Mouse (Mus musculus) embryonic facial prominence, embryonic 12.5 days (tissue): Measurements from ENCODE around the gene Ak4. TPM values are rescaled to one million over a fixed set of nuclear protein-coding genes. Genes with fewer than 3 reads are reported as not detected.

Source experiments
- ATAC-seq: fragments of 200-750 bp; cut with Nextera tagmentation; 2 replicates; pipeline ENCODE4 v1.8.0; 2017; ENCODE audit not compliant: insufficient number of reproducible peaks, insufficient read depth, low FRiP score, low TSS enrichment
- H3K27ac ChIP-seq: fragments of 300-500 bp; sonication (generic); 2 replicates; pipeline ENCODE4 v1.5.1; 2016; ENCODE audit warnings: mild to moderate bottlenecking
- H3K27me3 ChIP-seq: fragments of 300-500 bp; sonication (generic); 2 replicates; pipeline ENCODE4 v1.6.1; 2016; ENCODE audit warnings: mild to moderate bottlenecking, moderate library complexity
- H3K36me3 ChIP-seq: fragments of 300-500 bp; sonication (generic); 2 replicates; pipeline ENCODE4 v1.6.1; 2016; ENCODE audit warnings: mild to moderate bottlenecking
- H3K4me1 ChIP-seq: fragments of 300-500 bp; sonication (generic); 2 replicates; pipeline ENCODE4 v1.6.1; 2016
- H3K4me2 ChIP-seq: fragments of 300-500 bp; sonication (generic); replicated peaks from 2 replicates; pipeline ENCODE4 v1.6.1; 2016; ENCODE audit warnings: mild to moderate bottlenecking, moderate library complexity
- H3K4me3 ChIP-seq: fragments of 300-500 bp; sonication (generic); 2 replicates; pipeline ENCODE4 v1.5.1; 2016; ENCODE audit warnings: mild to moderate bottlenecking
- H3K9ac ChIP-seq: fragments of 300-500 bp; sonication (generic); 2 replicates; pipeline ENCODE4 v1.6.1; 2016; ENCODE audit warnings: mild to moderate bottlenecking, moderate library complexity
- H3K9me3 ChIP-seq: fragments of 300-500 bp; sonication (generic); 2 replicates; pipeline ENCODE4 v1.6.1; 2016; ENCODE audit warnings: mild to moderate bottlenecking, moderate library complexity
- WGBS: fragments of 180-500 bp; shearing (Covaris S2); methylation state at CpG from one replicate; pipeline ENCODE4 v1.1.7; 2016; 5-methylcytosine and 5-hydroxymethylcytosine counted together
- polyA plus RNA-seq: library from polyadenylated mRNA; unstranded; fragments of >200 nt; fragmentation: Nextera tagmentation; extraction: Ambion mirVana; gene quantifications from 2 replicates; pipeline ENCODE4 v1.2.1, GENCODE M21; 2016

Ak4 gene
- polyA plus RNA-seq, 1 experiment from 2014 or later = 11.4 TPM

- H3K9ac ChIP-seq = no peak overlapping the region
- no peaks in the 10 kb centered on the region for H3K4me1 ChIP-seq
- no peak overlapping the region for H3K27ac ChIP-seq
- ATAC-seq = no peak
- 79% methylated on average over 5 of the region's 5 CpGs for WGBS
- no peaks in the 10 kb centered on the region for H3K9me3 ChIP-seq
- no peaks in the 10 kb centered on the region for H3K36me3 ChIP-seq
- no peak overlapping the region for H3K4me2 ChIP-seq
- H3K27me3 ChIP-seq = no peaks in the 10 kb centered on the region
- H3K4me3 ChIP-seq = no peak overlapping the region
These were observed 25.8 kb upstream of the Ak4 start for GRCm38 (mm10) chr4:101393292-101393711.

GRCm38 (mm10) chr4:101395021-101395533 is 24.0 kb upstream of the Ak4 start:
- Histone ChIP-seq H3K9me3 (no peaks in the 10 kb centered on the region), H3K27ac (no peak overlapping the region), H3K9ac (no peak overlapping the region), H3K27me3 (no peaks in the 10 kb centered on the region), H3K4me3 (no peak overlapping the region), H3K4me1 (no peaks in the 10 kb centered on the region), H3K36me3 (no peaks in the 10 kb centered on the region), H3K4me2 (no peak overlapping the region)
- ATAC-seq = no peak
- WGBS = 83% methylated on average over 8 of the region's 8 CpGs

- WGBS = 81% methylated on average over 4 of the region's 4 CpGs
- H3K4me1 ChIP-seq = no peaks in the 10 kb centered on the region
These were observed 19.0 kb upstream of the Ak4 start for GRCm38 (mm10) chr4:101400025-101400594.

GRCm38 (mm10) chr4:101401945-101402344 is 17.1 kb upstream of the Ak4 start:
- no peaks in the 10 kb centered on the region for H3K27me3 ChIP-seq
- H3K4me3 ChIP-seq = no peak overlapping the region
- no peak for ATAC-seq
- no peak overlapping the region for H3K27ac ChIP-seq
- no peaks in the 10 kb centered on the region for H3K36me3 ChIP-seq
- H3K4me2 ChIP-seq = no peak overlapping the region
- no peaks in the 10 kb centered on the region for H3K4me1 ChIP-seq
- 79% methylated on average over 1 of the region's 1 CpGs for WGBS
- H3K9ac ChIP-seq = no peak overlapping the region
- no peaks in the 10 kb centered on the region for H3K9me3 ChIP-seq

More at GRCm38 (mm10) chr4:101400025-101400594, 19.0 kb upstream of the Ak4 start:
- Histone ChIP-seq H3K36me3 (no peaks in the 10 kb centered on the region), H3K9me3 (no peaks in the 10 kb centered on the region), H3K4me2 (no peak overlapping the region), H3K9ac (no peak overlapping the region), H3K27me3 (no peaks in the 10 kb centered on the region), H3K27ac (no peak overlapping the region), H3K4me3 (no peak overlapping the region)
- no peak for ATAC-seq

GRCm38 (mm10) chr4:101404863-101405262 is 14.2 kb upstream of the Ak4 start:
- 39% methylated on average over 3 of the region's 3 CpGs for WGBS
- no peaks in the 10 kb centered on the region for H3K4me1 ChIP-seq
- ATAC-seq = peak; percentile 64; the same call in 1 of the 2 replicates
- H3K27me3 ChIP-seq = no peaks in the 10 kb centered on the region
- no peaks in the 10 kb centered on the region for H3K36me3 ChIP-seq
- no peaks in the 10 kb centered on the region for H3K9me3 ChIP-seq
- H3K27ac ChIP-seq = 0 out of 2 replicates have a peak overlapping the region, but pooled peaks have one; percentile 60
- H3K9ac ChIP-seq = no peak overlapping the region
- no peak overlapping the region for H3K4me2 ChIP-seq
- no peak overlapping the region for H3K4me3 ChIP-seq

GRCm38 (mm10) chr4:101406411-101407196 is 12.5 kb upstream of the Ak4 start:
- Histone ChIP-seq H3K36me3 (no peaks in the 10 kb centered on the region), H3K4me3 (no peak overlapping the region), H3K9me3 (no peaks in the 10 kb centered on the region), H3K9ac (no peak overlapping the region), H3K27me3 (no peaks in the 10 kb centered on the region), H3K27ac (no peak overlapping the region), H3K4me1 (no peaks in the 10 kb centered on the region), H3K4me2 (no peak overlapping the region)
- no peak for ATAC-seq
- 90% methylated on average over 4 of the region's 4 CpGs for WGBS

GRCm38 (mm10) chr4:101416966-101417365 is 2.1 kb upstream of the Ak4 start:
- no peak overlapping the region for H3K4me2 ChIP-seq
- no peak for ATAC-seq
- H3K4me1 ChIP-seq = no peaks in the 10 kb centered on the region
- no peak overlapping the region for H3K9ac ChIP-seq
- H3K9me3 ChIP-seq = no peaks in the 10 kb centered on the region
- H3K27ac ChIP-seq = no peak overlapping the region
- no peak overlapping the region for H3K4me3 ChIP-seq
- no peaks in the 10 kb centered on the region for H3K27me3 ChIP-seq
- H3K36me3 ChIP-seq = no peaks in the 10 kb centered on the region
- 89% methylated on average over 11 of the region's 11 CpGs for WGBS

- Histone ChIP-seq H3K4me3 (peak overlapping the region; percentile 76), H3K9me3 (no peaks in the 10 kb centered on the region), H3K27me3 (no peaks in the 10 kb centered on the region), H3K27ac (no peak overlapping the region), H3K36me3 (no peaks in the 10 kb centered on the region), H3K4me1 (no peaks in the 10 kb centered on the region), H3K4me2 (peak overlapping the region; percentile 86), H3K9ac (peak overlapping the region; percentile 75)
- ATAC-seq = peak; percentile 82
- WGBS = 1% methylated on average over 82 of the region's 90 CpGs
These were observed 1.1 kb downstream of the Ak4 start for GRCm38 (mm10) chr4:101419911-101420880.

GRCm38 (mm10) chr4:101422996-101423395 is 3.9 kb downstream of the Ak4 start:
- Histone ChIP-seq H3K36me3 (no peaks in the 10 kb centered on the region), H3K27me3 (no peaks in the 10 kb centered on the region), H3K27ac (no peak overlapping the region), H3K4me3 (no peak overlapping the region), H3K9ac (no peak overlapping the region), H3K4me2 (no peak overlapping the region), H3K9me3 (no peaks in the 10 kb centered on the region), H3K4me1 (no peaks in the 10 kb centered on the region)
- no peak for ATAC-seq
- WGBS = 90% methylated on average over 10 of the region's 10 CpGs

- no peaks in the 10 kb centered on the region for H3K27me3 ChIP-seq
- H3K4me1 ChIP-seq = no peaks in the 10 kb centered on the region
- no peaks in the 10 kb centered on the region for H3K36me3 ChIP-seq
- no peak for ATAC-seq
- H3K4me3 ChIP-seq = no peak overlapping the region
- WGBS = 89% methylated on average over 5 of the region's 5 CpGs
- no peaks in the 10 kb centered on the region for H3K9me3 ChIP-seq
- H3K27ac ChIP-seq = no peak overlapping the region
- no peak overlapping the region for H3K4me2 ChIP-seq
- no peak overlapping the region for H3K9ac ChIP-seq
These were observed 4.5 kb downstream of the Ak4 start for GRCm38 (mm10) chr4:101423571-101423970.

GRCm38 (mm10) chr4:101424495-101424894 is 5.4 kb downstream of the Ak4 start:
- H3K9me3 ChIP-seq = no peaks in the 10 kb centered on the region
- H3K4me2 ChIP-seq = no peak overlapping the region
- 85% methylated on average over 3 of the region's 3 CpGs for WGBS
- no peak for ATAC-seq
- no peaks in the 10 kb centered on the region for H3K4me1 ChIP-seq
- H3K27ac ChIP-seq = no peak overlapping the region
- no peaks in the 10 kb centered on the region for H3K27me3 ChIP-seq
- no peak overlapping the region for H3K9ac ChIP-seq
- H3K36me3 ChIP-seq = no peaks in the 10 kb centered on the region
- H3K4me3 ChIP-seq = no peak overlapping the region
